Mouse (Mus musculus): ENCODE measurements at regions not wholly inside any gene's neighbourhood (a gene's known extent, or its start where the extent isn't known, plus 50 kb on each side); places are given as distances from the start of the nearest gene placed in this dataset.
A peak's percentile ranks its signal among the peaks of the same experiment; 100 is the strongest.

DNA sequence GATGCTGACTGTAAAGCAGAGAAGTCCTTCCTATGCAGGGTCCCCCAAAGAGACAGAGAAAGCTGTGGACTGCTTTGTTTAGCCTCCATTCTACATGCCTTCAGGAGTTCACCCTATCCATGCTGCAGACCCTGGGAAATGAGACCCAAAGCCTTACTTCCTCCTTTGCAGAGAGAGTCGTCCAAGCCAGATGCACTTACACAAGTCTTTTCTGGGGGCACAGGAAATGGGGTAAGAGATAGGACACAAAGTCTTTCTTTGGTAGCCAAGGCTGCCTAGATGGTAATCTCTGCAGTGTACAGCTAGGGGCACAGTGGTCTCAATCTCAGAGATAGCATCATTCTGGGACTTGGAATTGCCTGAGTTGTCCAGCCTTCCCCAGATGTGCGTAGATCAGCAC lies 448.1 kb upstream of the Smim15 start:
- no peaks in the 10 kb centered on the region for H3K36me3 ChIP-seq (ENCODE audit: control insufficient read depth)
- H3K27me3 ChIP-seq (ENCODE audit: control insufficient read depth), result no peaks in the 10 kb centered on the region
- H3K4me3 ChIP-seq (replicated peaks), result no peak overlapping the region
- H3K4me1 ChIP-seq (ENCODE audit: control insufficient read depth), result no peaks in the 10 kb centered on the region; the same call in 1 of the 2 replicates
- TF ChIP-seq TAL1 (IDR thresholded peaks at IDR 0.05; ENCODE audit: low read length) (no peak), GATA1 (IDR thresholded peaks at IDR 0.05; ENCODE audit: low read length) (no peak)
- H3K9me3 ChIP-seq (ENCODE audit: control insufficient read depth, low read length), result no peaks in the 10 kb centered on the region

DNA sequence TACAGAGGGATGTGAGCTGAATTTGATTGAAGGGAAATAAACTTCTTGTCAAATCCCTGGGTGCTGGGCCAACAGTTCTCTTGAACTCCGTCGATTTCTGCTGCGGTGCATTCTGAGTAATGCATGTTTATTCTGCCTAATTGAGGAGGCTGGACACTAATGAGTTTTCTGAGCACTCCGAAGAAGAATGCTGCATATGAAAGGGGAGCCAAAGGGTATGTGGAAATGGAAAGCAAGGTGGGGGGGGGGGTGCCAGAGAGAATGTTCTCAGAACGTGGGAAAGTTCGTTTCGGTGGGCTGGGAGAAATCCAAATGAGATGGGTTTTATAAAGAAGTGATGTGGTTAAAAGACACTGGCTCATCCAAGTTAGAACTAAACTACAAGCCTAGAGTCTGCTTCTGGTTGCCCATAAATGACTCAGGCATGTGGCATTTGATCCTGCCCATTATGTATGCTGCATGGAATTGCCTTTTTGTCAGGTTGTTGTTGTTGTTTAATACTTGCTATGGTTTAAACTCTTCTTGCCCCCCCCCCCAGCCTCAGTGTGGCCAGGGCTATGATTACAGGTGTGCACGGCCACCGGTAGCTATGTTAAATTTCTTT lies 455.7 kb upstream of the Smim15 start:
- Histone ChIP-seq H3K27me3 (ENCODE audit: control insufficient read depth) (no peaks in the 10 kb centered on the region), H3K4me3 (replicated peaks) (no peak overlapping the region), H3K4me1 (ENCODE audit: control insufficient read depth) (0 out of 2 replicates have a peak, but pooled peaks cover 1% of the 10 kb centered on the region), H3K36me3 (ENCODE audit: control insufficient read depth) (no peaks in the 10 kb centered on the region), H3K9me3 (ENCODE audit: control insufficient read depth, low read length) (no peaks in the 10 kb centered on the region)
- TF ChIP-seq TAL1 (IDR thresholded peaks at IDR 0.05; ENCODE audit: low read length) (no peak), GATA1 (IDR thresholded peaks at IDR 0.05; ENCODE audit: low read length) (no peak)

GRCm38 (mm10) chr13:107587678-107588077 lies 456.6 kb upstream of the Smim15 start:
- TF ChIP-seq GATA1 (IDR thresholded peaks at IDR 0.05; ENCODE audit: low read length), result no peak
- TF ChIP-seq TAL1 (IDR thresholded peaks at IDR 0.05; ENCODE audit: low read length), result no peak
- no peaks in the 10 kb centered on the region for H3K27me3 ChIP-seq (ENCODE audit: control insufficient read depth)

GRCm38 (mm10) chr13:107585936-107586335 lies 458.3 kb upstream of the Smim15 start:
- TF ChIP-seq TAL1 (IDR thresholded peaks at IDR 0.05; ENCODE audit: low read length) (no peak), GATA1 (IDR thresholded peaks at IDR 0.05; ENCODE audit: low read length) (no peak)
- Histone ChIP-seq H3K27me3 (ENCODE audit: control insufficient read depth) (no peaks in the 10 kb centered on the region), H3K9me3 (ENCODE audit: control insufficient read depth, low read length) (no peaks in the 10 kb centered on the region), H3K4me3 (replicated peaks) (no peak overlapping the region), H3K36me3 (ENCODE audit: control insufficient read depth) (no peaks in the 10 kb centered on the region), H3K4me1 (ENCODE audit: control insufficient read depth) (0 out of 2 replicates have a peak, but pooled peaks cover 1% of the 10 kb centered on the region)

More at GRCm38 (mm10) chr13:107587678-107588077, 456.6 kb upstream of the Smim15 start:
- 0 out of 2 replicates have a peak, but pooled peaks cover 1% of the 10 kb centered on the region for H3K4me1 ChIP-seq (ENCODE audit: control insufficient read depth)
- H3K36me3 ChIP-seq (ENCODE audit: control insufficient read depth), result no peaks in the 10 kb centered on the region
- H3K9me3 ChIP-seq (ENCODE audit: control insufficient read depth, low read length), result no peaks in the 10 kb centered on the region
- no peak overlapping the region for H3K4me3 ChIP-seq (replicated peaks)

DNA sequence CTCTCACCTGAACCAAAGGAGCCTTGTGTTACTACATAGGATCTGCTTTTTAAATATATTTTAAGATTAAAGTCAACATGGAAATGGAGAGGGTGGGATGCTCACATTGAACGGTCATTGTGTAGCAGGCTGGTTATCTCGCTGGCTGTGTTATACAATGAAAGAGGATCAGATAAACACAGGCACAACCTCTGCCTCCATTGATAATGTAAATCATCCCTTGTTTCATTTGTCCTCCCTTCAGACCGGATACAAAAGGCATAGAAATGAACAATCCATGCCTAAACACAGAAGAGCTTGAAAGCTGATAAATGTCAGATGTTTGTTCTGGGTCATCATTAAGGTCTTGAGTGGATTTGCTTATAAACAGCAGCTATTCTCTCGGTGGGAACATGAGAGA lies 458.9 kb upstream of the Smim15 start:
- TF ChIP-seq TAL1 (IDR thresholded peaks at IDR 0.05; ENCODE audit: low read length) (no peak), GATA1 (IDR thresholded peaks at IDR 0.05; ENCODE audit: low read length) (no peak)

GRCm38 (mm10) chr13:107578968-107579367 lies 465.3 kb upstream of the Smim15 start:
- Histone ChIP-seq H3K4me1 (ENCODE audit: control insufficient read depth) (peaks cover 37% of the 10 kb centered on the region), H3K36me3 (ENCODE audit: control insufficient read depth) (no peaks in the 10 kb centered on the region), H3K9me3 (ENCODE audit: control insufficient read depth, low read length) (no peaks in the 10 kb centered on the region), H3K4me3 (replicated peaks) (no peak overlapping the region), H3K27me3 (ENCODE audit: control insufficient read depth) (no peaks in the 10 kb centered on the region)
- no peak for TF ChIP-seq TAL1 (IDR thresholded peaks at IDR 0.05; ENCODE audit: low read length)

More for the DNA sequence above, 458.9 kb upstream of the Smim15 start:
- no peak overlapping the region for H3K4me3 ChIP-seq (replicated peaks)
- no peaks in the 10 kb centered on the region for H3K9me3 ChIP-seq (ENCODE audit: control insufficient read depth, low read length)
- no peaks in the 10 kb centered on the region for H3K4me1 ChIP-seq (ENCODE audit: control insufficient read depth)
- H3K27me3 ChIP-seq (ENCODE audit: control insufficient read depth), result no peaks in the 10 kb centered on the region
- H3K36me3 ChIP-seq (ENCODE audit: control insufficient read depth), result no peaks in the 10 kb centered on the region

DNA sequence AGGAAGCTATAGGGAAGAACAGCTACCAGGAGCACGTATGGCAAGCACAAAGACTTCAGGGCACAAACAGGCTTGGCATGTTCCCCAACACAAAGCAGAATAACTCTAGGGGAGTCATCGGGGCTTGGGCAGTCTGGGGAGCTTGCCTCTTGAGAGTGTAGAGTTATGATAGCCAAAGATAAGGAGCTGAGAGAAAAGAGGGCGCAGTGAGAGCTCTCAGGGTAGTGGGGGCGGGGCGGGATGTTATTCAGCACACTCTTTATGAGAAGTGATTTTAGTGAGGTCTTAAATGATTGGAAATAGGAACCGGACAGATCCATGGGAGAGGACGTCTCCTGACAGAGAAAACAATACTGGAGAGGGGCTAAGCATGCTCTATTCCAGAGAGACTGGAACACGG lies 466.4 kb upstream of the Smim15 start:
- no peaks in the 10 kb centered on the region for H3K36me3 ChIP-seq (ENCODE audit: control insufficient read depth)
- peaks cover 43% of the 10 kb centered on the region for H3K4me1 ChIP-seq (ENCODE audit: control insufficient read depth)
- TF ChIP-seq GATA1 (IDR thresholded peaks at IDR 0.05; ENCODE audit: low read length) (peak; percentile 19; the same call in 1 of the 2 replicates), TAL1 (IDR thresholded peaks at IDR 0.05; ENCODE audit: low read length) (no peak)
- no peaks in the 10 kb centered on the region for H3K27me3 ChIP-seq (ENCODE audit: control insufficient read depth)
- no peaks in the 10 kb centered on the region for H3K9me3 ChIP-seq (ENCODE audit: control insufficient read depth, low read length)
- peak overlapping the region; percentile 38 for H3K4me3 ChIP-seq (replicated peaks)

GRCm38 (mm10) chr13:107577272-107577671 lies 467.0 kb upstream of the Smim15 start:
- TF ChIP-seq TAL1 (IDR thresholded peaks at IDR 0.05; ENCODE audit: low read length), result peak; percentile 27; the same call in 1 of the 3 replicates
- TF ChIP-seq GATA1 (IDR thresholded peaks at IDR 0.05; ENCODE audit: low read length), result no peak
- Histone ChIP-seq H3K27me3 (ENCODE audit: control insufficient read depth) (no peaks in the 10 kb centered on the region), H3K9me3 (ENCODE audit: control insufficient read depth, low read length) (no peaks in the 10 kb centered on the region), H3K4me3 (replicated peaks) (peak overlapping the region; percentile 38), H3K4me1 (ENCODE audit: control insufficient read depth) (peaks cover 43% of the 10 kb centered on the region), H3K36me3 (ENCODE audit: control insufficient read depth) (no peaks in the 10 kb centered on the region)

GRCm38 (mm10) chr13:107576701-107577100 lies 467.5 kb upstream of the Smim15 start:
- H3K4me3 ChIP-seq (replicated peaks), result no peak overlapping the region
- H3K9me3 ChIP-seq (ENCODE audit: control insufficient read depth, low read length), result no peaks in the 10 kb centered on the region
- H3K36me3 ChIP-seq (ENCODE audit: control insufficient read depth), result no peaks in the 10 kb centered on the region
- no peak for TF ChIP-seq TAL1 (IDR thresholded peaks at IDR 0.05; ENCODE audit: low read length)
- TF ChIP-seq GATA1 (IDR thresholded peaks at IDR 0.05; ENCODE audit: low read length), result no peak
- no peaks in the 10 kb centered on the region for H3K27me3 ChIP-seq (ENCODE audit: control insufficient read depth)
- H3K4me1 ChIP-seq (ENCODE audit: control insufficient read depth), result peaks cover 43% of the 10 kb centered on the region

DNA sequence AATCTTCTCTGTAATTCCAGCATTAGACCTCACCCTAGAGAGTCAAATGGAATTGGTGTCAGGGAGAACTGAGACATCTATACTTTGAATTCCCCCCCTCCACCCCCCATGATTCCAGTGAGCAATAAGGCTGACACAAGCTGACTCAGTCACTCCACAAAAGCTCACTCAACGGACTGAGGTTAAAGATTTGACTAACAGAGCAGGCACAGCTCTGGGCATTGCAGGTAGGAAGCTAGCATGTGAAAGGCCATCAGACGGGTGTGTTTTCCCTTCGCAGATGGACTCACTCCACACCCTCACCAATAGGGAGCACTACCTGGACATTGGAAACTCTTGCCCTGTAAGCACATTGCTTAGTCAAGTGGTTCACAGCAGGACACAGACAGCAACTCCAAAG lies 469.2 kb upstream of the Smim15 start:
- Histone ChIP-seq H3K4me1 (ENCODE audit: control insufficient read depth) (peaks cover 43% of the 10 kb centered on the region), H3K4me3 (replicated peaks) (no peak overlapping the region), H3K27me3 (ENCODE audit: control insufficient read depth) (no peaks in the 10 kb centered on the region), H3K9me3 (ENCODE audit: control insufficient read depth, low read length) (no peaks in the 10 kb centered on the region), H3K36me3 (ENCODE audit: control insufficient read depth) (no peaks in the 10 kb centered on the region)
- no peak for TF ChIP-seq TAL1 (IDR thresholded peaks at IDR 0.05; ENCODE audit: low read length)
- no peak for TF ChIP-seq GATA1 (IDR thresholded peaks at IDR 0.05; ENCODE audit: low read length)
